In the genomic region with DNA sequence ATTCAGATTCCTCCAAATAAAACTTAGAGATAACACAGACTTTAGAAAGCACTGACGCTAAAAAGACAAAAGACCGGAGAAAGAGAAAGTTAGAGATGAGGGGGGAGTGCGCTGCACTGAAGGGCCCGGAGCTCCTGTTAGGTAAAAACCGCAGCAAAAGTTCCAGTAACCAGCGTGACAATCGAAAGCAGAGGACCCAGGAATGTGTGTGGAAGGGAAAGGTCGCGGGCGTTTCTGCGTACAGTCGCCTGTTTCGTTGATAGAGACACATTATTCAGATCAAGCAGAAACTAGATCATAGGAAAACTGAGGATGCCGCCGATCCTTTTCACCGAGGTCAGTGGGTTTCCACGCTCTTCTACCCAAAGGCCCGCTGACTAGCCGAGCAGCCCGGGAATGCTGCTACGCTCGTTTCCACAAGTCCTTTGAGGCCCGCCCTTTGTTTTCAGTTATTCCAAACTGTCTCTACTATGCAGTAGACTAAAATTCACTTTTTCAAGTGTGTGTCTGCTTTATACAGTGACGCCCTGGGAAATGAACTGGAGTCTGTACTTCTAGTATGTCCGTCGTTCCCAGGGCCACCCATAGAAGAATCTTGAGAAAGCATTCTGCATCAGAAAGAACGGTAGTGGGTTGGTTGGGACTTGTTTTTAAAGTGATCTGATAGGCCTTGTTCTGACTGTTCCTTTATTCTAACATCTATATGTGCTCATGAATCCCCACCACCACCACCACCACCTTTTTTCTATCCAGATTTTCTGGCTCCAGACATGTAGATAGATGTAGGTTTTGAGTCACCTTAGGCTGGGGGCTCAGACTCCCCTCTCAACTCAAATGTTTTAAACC, we compare ENCODE assay signal across 9 mouse cellular contexts. TPM values are rescaled to one million over a fixed set of nuclear protein-coding genes. Genes with fewer than 3 reads are reported as not detected.
DNase-seq lines count a peak whose midpoint lies in the region; ATAC-seq lines count a peak whose summit lies in the region.
"Had no signal": no experiment of that assay in that cellular context is flagged by ENCODE, and none has a peak within 500 bp of the region (broad histone marks: within the 10 kb centered on the region; RNA-seq: fewer than 3 reads in every experiment).

No protein-coding gene starts in this region.

- no peaks in the 10 kb centered on the region for H3K36me3 ChIP-seq in heart, embryonic 16.5 days (ENCODE audit: control insufficient read depth, insufficient read depth)
- H3K36me3 ChIP-seq in megakaryocyte, embryonic 14.5 days (replicated peaks; ENCODE audit: low read length), result no peaks in the 10 kb centered on the region
- H3K36me3 ChIP-seq in stomach, embryonic 14.5 days (ENCODE audit: control insufficient read depth, insufficient read depth, low read length), result no peaks in the 10 kb centered on the region

- H3K27me3 ChIP-seq in heart, embryonic 16.5 days (ENCODE audit: control insufficient read depth, insufficient read depth, low read length), result no peaks in the 10 kb centered on the region; the same call in 1 of the 2 replicates
- no peaks in the 10 kb centered on the region for H3K27me3 ChIP-seq in megakaryocyte, embryonic 14.5 days (replicated peaks)
- no peaks in the 10 kb centered on the region for H3K27me3 ChIP-seq in stomach, embryonic 14.5 days (ENCODE audit: control insufficient read depth, insufficient read depth, low read length)

- peak overlapping the region; percentile 77 for H3K9ac ChIP-seq in heart, embryonic 16.5 days (ENCODE audit: low read length)
- peak overlapping the region; percentile 79 for H3K9ac ChIP-seq in stomach, embryonic 14.5 days (replicated peaks; ENCODE audit: low read depth, low read length)

- 6% methylated on average over 27 of the region's 27 CpGs for WGBS in heart, embryonic 16.5 days
- 6% methylated on average over 27 of the region's 27 CpGs for WGBS in stomach, embryonic 14.5 days

- H3K9me3 ChIP-seq in heart, embryonic 16.5 days (replicated peaks; ENCODE audit: control insufficient read depth, low read length), result no peaks in the 10 kb centered on the region
- peaks cover 4% of the 10 kb centered on the region; the same call in 1 of the 2 replicates for H3K9me3 ChIP-seq in megakaryocyte, embryonic 14.5 days
- no peaks in the 10 kb centered on the region for H3K9me3 ChIP-seq in stomach, embryonic 14.5 days (ENCODE audit: control insufficient read depth, low read depth, low read length)

- peaks cover 19% of the 10 kb centered on the region for H3K4me1 ChIP-seq in heart, embryonic 16.5 days (ENCODE audit: control insufficient read depth, insufficient read depth, low read length)
- H3K4me1 ChIP-seq in megakaryocyte, embryonic 14.5 days, result peaks cover 62% of the 10 kb centered on the region
- H3K4me1 ChIP-seq in stomach, embryonic 14.5 days (ENCODE audit: control insufficient read depth, insufficient read depth, low read length), result peaks cover 16% of the 10 kb centered on the region

- no peak for DNase-seq in cerebellum, adult 11 months
- peak; percentile 69 for DNase-seq in ES-CJ7 (ENCODE audit: low read depth, low spot score)
- DNase-seq in embryo, embryonic 9.5 days (ENCODE audit: extremely low spot score), result peak; percentile 71
- peak; percentile 46 to 68 for DNase-seq in kidney, postnatal 36 days

- 0 out of 2 replicates have a peak, but pooled peaks have one; percentile 1 for ATAC-seq in cerebellum, adult (ENCODE audit: insufficient number of reproducible peaks, low FRiP score, low TSS enrichment)
- ATAC-seq in heart, embryonic 16.5 days (replicated peaks; ENCODE audit: extremely low read depth, insufficient read depth, low FRiP score), result peak; percentile 3; the same call in 1 of the 2 replicates
- ATAC-seq in stomach, embryonic 14.5 days (ENCODE audit: insufficient number of reproducible peaks, insufficient read depth, low FRiP score, low read depth), result no peak

- H3K4me2 ChIP-seq in heart, embryonic 16.5 days (ENCODE audit: low read depth, low read length), result peak overlapping the region; percentile 91
- H3K4me2 ChIP-seq in stomach, embryonic 14.5 days (replicated peaks; ENCODE audit: low read depth, low read length), result peak overlapping the region; percentile 79

- H3K4me3 ChIP-seq in heart, embryonic 16.5 days (ENCODE audit: low read length), result peak overlapping the region; percentile 71
- H3K4me3 ChIP-seq in megakaryocyte, embryonic 14.5 days (replicated peaks), result peak overlapping the region; percentile 93
- H3K4me3 ChIP-seq in stomach, embryonic 14.5 days (ENCODE audit: low read depth, low read length), result peak overlapping the region; percentile 58

- H3K27ac ChIP-seq in heart, embryonic 16.5 days (ENCODE audit: low read length), result peak overlapping the region; percentile 98
- peak overlapping the region; percentile 98 for H3K27ac ChIP-seq in stomach, embryonic 14.5 days (ENCODE audit: low read length)

RNA-seq across cellular contexts. Expression of a gene that starts 0.7 kb away (rescaled TPM):
- polyA plus RNA-seq in heart, embryonic 16.5 days (2015; fragmentation: Nextera tagmentation; extraction: Ambion mirVana), result 2.4 and 5.8 TPM in 2 replicates
- 5.6 and 6.1 TPM in 2 replicates for polyA plus RNA-seq in megakaryocyte, embryonic 14.5 days (2012; ENCODE audit: insufficient read depth, low replicate concordance)
- 9.6 and 15.0 TPM in 2 replicates for polyA plus RNA-seq in stomach, embryonic 14.5 days (2014; fragmentation: Nextera tagmentation; extraction: Ambion mirVana)

RNA-seq across cellular contexts. Expression of a gene that starts 4.7 kb away (rescaled TPM):
- 17.2 and 25.2 TPM in 2 replicates for polyA plus RNA-seq in heart, embryonic 16.5 days (2015; fragmentation: Nextera tagmentation; extraction: Ambion mirVana)
- 84.7 and 122 TPM in 2 replicates for polyA plus RNA-seq in megakaryocyte, embryonic 14.5 days (2012; ENCODE audit: insufficient read depth, low replicate concordance)
- polyA plus RNA-seq in stomach, embryonic 14.5 days (2014; fragmentation: Nextera tagmentation; extraction: Ambion mirVana), result 68.9 and 80.2 TPM in 2 replicates

RNA-seq across cellular contexts. Expression of a gene that starts 5.8 kb away (rescaled TPM):
- 3.7 and 4.1 TPM in 2 replicates for polyA plus RNA-seq in heart, embryonic 16.5 days (2015; fragmentation: Nextera tagmentation; extraction: Ambion mirVana)
- polyA plus RNA-seq in megakaryocyte, embryonic 14.5 days (2012; ENCODE audit: insufficient read depth, low replicate concordance), result 1.0 TPM in 1 of 2 replicates, not detected in the other
- polyA plus RNA-seq in stomach, embryonic 14.5 days (2014; fragmentation: Nextera tagmentation; extraction: Ambion mirVana), result 20.5 and 23.7 TPM in 2 replicates

RNA-seq across cellular contexts. Expression of a gene that starts 17.3 kb away (rescaled TPM):
- 0.76 and 1.2 TPM in 2 replicates for polyA plus RNA-seq in heart, embryonic 16.5 days (2015; fragmentation: Nextera tagmentation; extraction: Ambion mirVana)
- not detected in 2 replicates for polyA plus RNA-seq in megakaryocyte, embryonic 14.5 days (2012; ENCODE audit: insufficient read depth, low replicate concordance)
- polyA plus RNA-seq in stomach, embryonic 14.5 days (2014; fragmentation: Nextera tagmentation; extraction: Ambion mirVana), result 1.4 and 3.0 TPM in 2 replicates
- polyA plus RNA-seq: large intestine, adult 2 months had no signal

RNA-seq across cellular contexts. Expression of a gene that starts 18.5 kb away (rescaled TPM):
- 11.8 and 12.6 TPM in 2 replicates for polyA plus RNA-seq in heart, embryonic 16.5 days (2015; fragmentation: Nextera tagmentation; extraction: Ambion mirVana)
- polyA plus RNA-seq in megakaryocyte, embryonic 14.5 days (2012; ENCODE audit: insufficient read depth, low replicate concordance), result 57.2 and 67.0 TPM in 2 replicates
- polyA plus RNA-seq in stomach, embryonic 14.5 days (2014; fragmentation: Nextera tagmentation; extraction: Ambion mirVana), result 12.3 and 17.2 TPM in 2 replicates
